8 mouse cellular contexts compared by ENCODE assay signal in genomic region chr11:116826550-116827504, GRCm38 (mm10). TPM values are rescaled to one million over a fixed set of nuclear protein-coding genes. Genes with fewer than 3 reads are reported as not detected.
DNase-seq lines count a peak whose midpoint lies in the region; ATAC-seq lines count a peak whose summit lies in the region.

No protein-coding gene starts in this region.

- peaks cover 12% of the 10 kb centered on the region for H3K36me3 ChIP-seq in heart, embryonic 13.5 days
- H3K36me3 ChIP-seq in hindbrain, embryonic 16.5 days (ENCODE audit: control insufficient read depth, insufficient read depth, low read length) = no peaks in the 10 kb centered on the region

- H3K4me1 ChIP-seq in heart, embryonic 13.5 days = peaks cover 57% of the 10 kb centered on the region
- H3K4me1 ChIP-seq in hindbrain, embryonic 16.5 days (ENCODE audit: control insufficient read depth, insufficient read depth, low read depth, low read length) = peaks cover 18% of the 10 kb centered on the region

- DNase-seq in heart, adult 8-10 months (ENCODE audit: low spot score) = no peak
- peak; percentile 66 for DNase-seq in embryo, embryonic 10.5 days (ENCODE audit: low spot score)
- peak; percentile 49 for DNase-seq in neural tube, embryonic 10.5 days (ENCODE audit: extremely low spot score, low spot score)
- DNase-seq in spleen, postnatal 10 days (ENCODE audit: low spot score in 2 of 2) = no peak
- DNase-seq in thymus, postnatal 0 days (ENCODE audit: low spot score) = no peak
- DNase-seq in cerebellum, adult 11 months = no peak

- no peaks in the 10 kb centered on the region for H3K9me3 ChIP-seq in heart, embryonic 13.5 days
- H3K9me3 ChIP-seq in hindbrain, embryonic 16.5 days (ENCODE audit: control insufficient read depth, low read length) = no peaks in the 10 kb centered on the region

- 41% methylated on average over 17 of the region's 17 CpGs for WGBS in heart, embryonic 13.5 days
- WGBS in hindbrain, embryonic 16.5 days = 6% methylated on average over 17 of the region's 17 CpGs

- H3K27ac ChIP-seq in heart, embryonic 13.5 days (replicated peaks) = peak overlapping the region; percentile 83
- H3K27ac ChIP-seq in hindbrain, embryonic 16.5 days (ENCODE audit: low read depth, low read length) = peak overlapping the region; percentile 79

- peak overlapping the region; percentile 85 for H3K4me2 ChIP-seq in heart, embryonic 13.5 days
- peak overlapping the region; percentile 85 for H3K4me2 ChIP-seq in hindbrain, embryonic 16.5 days (ENCODE audit: low read length)

- peak overlapping the region; percentile 83 for H3K4me3 ChIP-seq in heart, embryonic 13.5 days
- peak overlapping the region; percentile 83 for H3K4me3 ChIP-seq in hindbrain, embryonic 16.5 days (ENCODE audit: low read length)

- no peak for ATAC-seq in heart, embryonic 13.5 days (ENCODE audit: extremely low read depth, insufficient number of reproducible peaks, low FRiP score, low TSS enrichment)
- peak; percentile 24; the same call in 1 of the 2 replicates for ATAC-seq in hindbrain, embryonic 16.5 days

- H3K9ac ChIP-seq in heart, embryonic 13.5 days = peak overlapping the region; percentile 94
- peak overlapping the region; percentile 91 for H3K9ac ChIP-seq in hindbrain, embryonic 16.5 days (ENCODE audit: low read depth, low read length)

- no peaks in the 10 kb centered on the region for H3K27me3 ChIP-seq in heart, embryonic 13.5 days (replicated peaks)
- no peaks in the 10 kb centered on the region for H3K27me3 ChIP-seq in hindbrain, embryonic 16.5 days (replicated peaks; ENCODE audit: control insufficient read depth, insufficient read depth, low read length)

RNA-seq across cellular contexts. Expression of gene Mxra7, which starts 1.0 kb away (rescaled TPM):
- polyA plus RNA-seq in heart, embryonic 13.5 days (2015; fragmentation: Nextera tagmentation; extraction: Ambion mirVana) = 18.4 and 19.3 TPM in 2 replicates
- total RNA-seq in heart, adult 8-10 months (2022) = 10 to 100 TPM; 14.2 to 20.8 (median 18.2) TPM
- polyA plus RNA-seq in hindbrain, embryonic 16.5 days (2015; fragmentation: Nextera tagmentation; extraction: Ambion mirVana) = 33.7 and 37.7 TPM in 2 replicates
- 4.8 and 5.0 TPM in 2 replicates for polyA plus RNA-seq in thymus, postnatal 0 days (2015; fragmentation: Nextera tagmentation; extraction: Ambion mirVana)

RNA-seq across cellular contexts. Expression of gene Mettl23, which starts 16.3 kb away (rescaled TPM):
- 63.8 and 68.8 TPM in 2 replicates for polyA plus RNA-seq in heart, embryonic 13.5 days (2015; fragmentation: Nextera tagmentation; extraction: Ambion mirVana)
- total RNA-seq in heart, adult 8-10 months (2022) = 10 to 100 TPM; 36.9 to 38.6 (median 38.1) TPM
- 62.6 and 62.8 TPM in 2 replicates for polyA plus RNA-seq in hindbrain, embryonic 16.5 days (2015; fragmentation: Nextera tagmentation; extraction: Ambion mirVana)
- polyA plus RNA-seq in thymus, postnatal 0 days (2015; fragmentation: Nextera tagmentation; extraction: Ambion mirVana) = 139 and 143 TPM in 2 replicates

RNA-seq across cellular contexts. Expression of gene Jmjd6, which starts 16.4 kb away (rescaled TPM):
- polyA plus RNA-seq in heart, embryonic 13.5 days (2015; fragmentation: Nextera tagmentation; extraction: Ambion mirVana) = 61.7 and 75.3 TPM in 2 replicates
- total RNA-seq in heart, adult 8-10 months (2022) = 10 to 100 TPM; 28.5 to 39.4 (median 35.9) TPM
- polyA plus RNA-seq in hindbrain, embryonic 16.5 days (2015; fragmentation: Nextera tagmentation; extraction: Ambion mirVana) = 67.2 and 70.2 TPM in 2 replicates
- polyA plus RNA-seq in thymus, postnatal 0 days (2015; fragmentation: Nextera tagmentation; extraction: Ambion mirVana) = 58.6 and 62.2 TPM in 2 replicates

RNA-seq across cellular contexts. Expression of gene Mfsd11, which starts 25.4 kb away (rescaled TPM):
- polyA plus RNA-seq in heart, embryonic 13.5 days (2015; fragmentation: Nextera tagmentation; extraction: Ambion mirVana) = 32.2 and 35.5 TPM in 2 replicates
- total RNA-seq in heart, adult 8-10 months (2022) = 10 to 100 TPM; 27.3 to 33.6 (median 29.7) TPM
- polyA plus RNA-seq in hindbrain, embryonic 16.5 days (2015; fragmentation: Nextera tagmentation; extraction: Ambion mirVana) = 52.1 and 52.7 TPM in 2 replicates
- 32.6 and 35.3 TPM in 2 replicates for polyA plus RNA-seq in thymus, postnatal 0 days (2015; fragmentation: Nextera tagmentation; extraction: Ambion mirVana)

RNA-seq across cellular contexts. Expression of gene Srsf2, which starts 26.1 kb away (rescaled TPM):
- 530 and 543 TPM in 2 replicates for polyA plus RNA-seq in heart, embryonic 13.5 days (2015; fragmentation: Nextera tagmentation; extraction: Ambion mirVana)
- 100 to 1,000 TPM in 2 of 4 experiments, 10 to 100 TPM in 2; 85.5 to 126 (median 103) TPM for total RNA-seq in heart, adult 8-10 months (2022)
- polyA plus RNA-seq in hindbrain, embryonic 16.5 days (2015; fragmentation: Nextera tagmentation; extraction: Ambion mirVana) = 469 and 518 TPM in 2 replicates
- polyA plus RNA-seq in thymus, postnatal 0 days (2015; fragmentation: Nextera tagmentation; extraction: Ambion mirVana) = 853 and 857 TPM in 2 replicates

Comparison
In these comparisons a context has a peak if more than half of its experiments do, and no peak if none do; other contexts are left out.
1. DNase-seq: peak in embryo, embryonic 10.5 days (single experiment) and neural tube, embryonic 10.5 days (single experiment); none in heart, adult 8-10 months (single experiment), spleen, postnatal 10 days (0 of 2), thymus, postnatal 0 days (single experiment) and cerebellum, adult 11 months (single experiment).